Mouse (Mus musculus) spleen, adult 2 months (tissue): ENCODE data around the gene Fbxo47. TPM values are rescaled to one million over a fixed set of nuclear protein-coding genes. Genes with fewer than 3 reads are reported as not detected.
A peak's percentile ranks its signal among the peaks of the same experiment; 100 is the strongest.

ENCODE experiments used
- DNase-seq, 2 experiments: peaks; one replicate each; pipeline versions ENCODE4 v3.0.0 to v3.0.0-alpha.2; 2012 to 2021; ENCODE audit warnings: low spot score in 2 of 2, low read depth in 1 of 2
- H3K27ac ChIP-seq: fragments of 200-500 bp; 2 replicates; pipeline ENCODE4 v1.5.1; 2012; ENCODE audit warnings: low read length, inconsistent platforms; ENCODE audit not compliant: insufficient read depth
- H3K27me3 ChIP-seq: fragments of 200-500 bp; 2 replicates; pipeline ENCODE4 v1.6.1; 2012; ENCODE audit warnings: mild to moderate bottlenecking, moderate library complexity, low read length, inconsistent platforms; ENCODE audit not compliant: control insufficient read depth, insufficient read depth
- H3K36me3 ChIP-seq: fragments of 200-500 bp; 2 replicates; pipeline ENCODE4 v1.6.1; 2012; ENCODE audit warnings: mild to moderate bottlenecking, low read length, inconsistent platforms; ENCODE audit not compliant: control insufficient read depth, insufficient read depth
- H3K4me1 ChIP-seq: fragments of 200-500 bp; 2 replicates; pipeline ENCODE4 v1.6.1; 2011; ENCODE audit warnings: inconsistent platforms; ENCODE audit not compliant: control insufficient read depth, insufficient read depth, insufficient read length
- H3K4me3 ChIP-seq: fragments of 200-500 bp; 2 replicates; pipeline ENCODE4 v1.5.1; 2011; ENCODE audit warnings: mild to moderate bottlenecking, inconsistent platforms; ENCODE audit not compliant: insufficient read depth, insufficient read length; ENCODE audit errors: extremely low read depth
- CTCF ChIP-seq: fragments of 200-500 bp; IDR thresholded peaks from 2 replicates; pipeline ENCODE4 v1.5.1; 2011; ENCODE audit warnings: mild to moderate bottlenecking, inconsistent platforms; ENCODE audit not compliant: insufficient read depth, insufficient read length, insufficient replicate concordance; ENCODE audit errors: extremely low read depth
- POLR2A ChIP-seq: fragments of 200-500 bp; IDR thresholded peaks from 2 replicates; pipeline ENCODE4 v1.6.1; 2011; ENCODE audit warnings: low read depth, low read length, inconsistent platforms
- WGBS: fragments of 180-500 bp; shearing (Covaris S2); methylation state at CpG from one replicate; pipeline ENCODE4 v1.1.7; 2018; 5-methylcytosine and 5-hydroxymethylcytosine counted together
- polyA plus RNA-seq: library from polyadenylated mRNA; depleted of rRNA; stranded (reverse); fragments of >200 nt; gene quantifications from 2 replicates; pipeline ENCODE4 v1.2.3, GENCODE M21; 2012

The Fbxo47 gene
- polyA plus RNA-seq, 1 experiment = 0.20 TPM

- Histone ChIP-seq H3K4me1 (no peaks in the 10 kb centered on the region), H3K36me3 (no peaks in the 10 kb centered on the region), H3K27me3 (no peaks in the 10 kb centered on the region), H3K27ac (no peak overlapping the region), H3K4me3 (no peak overlapping the region)
- no peak for TF ChIP-seq CTCF
- no peak for TF ChIP-seq POLR2A
- DNase-seq = no peak
- WGBS = 95% methylated on average over 5 of the region's 5 CpGs
Measured at GRCm38 (mm10) chr11:97865421-97865820, 18.5 kb downstream of the Fbxo47 start.

GRCm38 (mm10) chr11:97862148-97862547 lies 21.8 kb downstream of the Fbxo47 start:
- TF ChIP-seq POLR2A = no peak
- TF ChIP-seq CTCF = no peak
- WGBS = 81% methylated on average over 2 of the region's 2 CpGs
- H3K27ac ChIP-seq = no peak overlapping the region

GRCm38 (mm10) chr11:97855473-97855872 lies 28.5 kb downstream of the Fbxo47 start:
- no peak for DNase-seq
- Histone ChIP-seq H3K4me3 (no peak overlapping the region), H3K4me1 (no peaks in the 10 kb centered on the region), H3K36me3 (no peaks in the 10 kb centered on the region), H3K27me3 (no peaks in the 10 kb centered on the region), H3K27ac (no peak overlapping the region)
- TF ChIP-seq CTCF (no peak), POLR2A (no peak)
- whole genome bisulfite sequencing = 92% methylated on average over 2 of the region's 2 CpGs

More at GRCm38 (mm10) chr11:97862148-97862547, 21.8 kb downstream of the Fbxo47 start:
- H3K27me3 ChIP-seq = no peaks in the 10 kb centered on the region
- no peak for DNase-seq
- no peaks in the 10 kb centered on the region for H3K36me3 ChIP-seq
- H3K4me3 ChIP-seq = no peak overlapping the region
- H3K4me1 ChIP-seq = no peaks in the 10 kb centered on the region

GRCm38 (mm10) chr11:97851601-97852000 lies 32.4 kb downstream of the Fbxo47 start:
- Histone ChIP-seq H3K4me3 (no peak overlapping the region), H3K4me1 (no peaks in the 10 kb centered on the region; the same call in 1 of the 2 replicates), H3K36me3 (no peaks in the 10 kb centered on the region), H3K27ac (no peak overlapping the region), H3K27me3 (no peaks in the 10 kb centered on the region)
- TF ChIP-seq POLR2A (no peak), CTCF (no peak)
- 90% methylated on average over 2 of the region's 2 CpGs for WGBS
- no peak for DNase-seq

GRCm38 (mm10) chr11:97850367-97850766 lies 33.6 kb downstream of the Fbxo47 start:
- Histone ChIP-seq H3K36me3 (no peaks in the 10 kb centered on the region), H3K4me3 (no peak overlapping the region), H3K4me1 (no peaks in the 10 kb centered on the region; the same call in 1 of the 2 replicates), H3K27ac (no peak overlapping the region), H3K27me3 (no peaks in the 10 kb centered on the region)
- WGBS = 70% methylated on average over 6 of the region's 6 CpGs
- DNase-seq = no peak
- TF ChIP-seq CTCF = no peak

- 92% methylated on average over 4 of the region's 4 CpGs for WGBS
- peaks cover 11% of the 10 kb centered on the region; the same call in 1 of the 2 replicates for H3K4me1 ChIP-seq
- no peaks in the 10 kb centered on the region for H3K27me3 ChIP-seq
- no peak for DNase-seq
- TF ChIP-seq POLR2A = no peak
- no peak for TF ChIP-seq CTCF
- no peak overlapping the region for H3K4me3 ChIP-seq
- no peak overlapping the region for H3K27ac ChIP-seq
- H3K36me3 ChIP-seq = peaks cover 3% of the 10 kb centered on the region; the same call in 1 of the 2 replicates
Measured at GRCm38 (mm10) chr11:97842001-97842400, 42.0 kb downstream of the Fbxo47 start.

GRCm38 (mm10) chr11:97840991-97841661 lies 42.8 kb downstream of the Fbxo47 start:
- Histone ChIP-seq H3K4me1 (peaks cover 11% of the 10 kb centered on the region; the same call in 1 of the 2 replicates), H3K27me3 (no peaks in the 10 kb centered on the region), H3K27ac (peak overlapping the region; percentile 32; the same call in 1 of the 2 replicates), H3K4me3 (peak overlapping the region; percentile 55), H3K36me3 (peaks cover 8% of the 10 kb centered on the region; the same call in 1 of the 2 replicates)
- DNase-seq = no peak
- WGBS = 11% methylated on average over 22 of the region's 22 CpGs
- TF ChIP-seq CTCF (no peak), POLR2A (no peak)
